Mouse (Mus musculus): Measurements from ENCODE around the gene Gng12. TPM values are rescaled to one million over a fixed set of nuclear protein-coding genes. Genes with fewer than 3 reads are reported as not detected.
A peak's percentile ranks its signal among the peaks of the same experiment; 100 is the strongest.

Gng12 gene
- polyA plus RNA-seq, 1 experiment from 2014 or later = 265 TPM

- Histone ChIP-seq H3K9me3 (ENCODE audit: control insufficient read depth) (no peaks in the 10 kb centered on the region), H3K4me2 (replicated peaks; ENCODE audit: low read depth) (no peak overlapping the region), H3K36me3 (ENCODE audit: control insufficient read depth, insufficient read depth) (no peaks in the 10 kb centered on the region; the same call in 1 of the 2 replicates), H3K9ac (ENCODE audit: low read depth, low read length) (no peak overlapping the region), H3K4me3 (ENCODE audit: low read depth, low read length) (no peak overlapping the region), H3K27ac (ENCODE audit: low read depth, low read length) (no peak overlapping the region), H3K27me3 (replicated peaks; ENCODE audit: control insufficient read depth, insufficient read depth, low read length) (no peaks in the 10 kb centered on the region), H3K4me1 (replicated peaks; ENCODE audit: control insufficient read depth, insufficient read depth, low read length) (no peaks in the 10 kb centered on the region)
- TF ChIP-seq CTCF (IDR thresholded peaks at IDR 0.05; ENCODE audit: low read depth) = peak; percentile 36
- ATAC-seq = no peak
- 98% methylated on average over 2 of the region's 3 CpGs for WGBS
These were observed 142.8 kb downstream of the Gng12 start for GRCm38 (mm10) chr6:67038964-67039363.

- 67% methylated on average over 4 of the region's 4 CpGs for WGBS
- H3K27ac ChIP-seq (ENCODE audit: low read depth, low read length) = no peak overlapping the region
- H3K9me3 ChIP-seq (ENCODE audit: control insufficient read depth) = no peaks in the 10 kb centered on the region
- no peak overlapping the region for H3K4me2 ChIP-seq (replicated peaks; ENCODE audit: low read depth)
- no peak for TF ChIP-seq CTCF (IDR thresholded peaks at IDR 0.05; ENCODE audit: low read depth)
- H3K4me3 ChIP-seq (ENCODE audit: low read depth, low read length) = no peak overlapping the region
- no peak overlapping the region for H3K9ac ChIP-seq (ENCODE audit: low read depth, low read length)
- H3K4me1 ChIP-seq (replicated peaks; ENCODE audit: control insufficient read depth, insufficient read depth, low read length) = no peaks in the 10 kb centered on the region
- ATAC-seq = no peak
- H3K27me3 ChIP-seq (replicated peaks; ENCODE audit: control insufficient read depth, insufficient read depth, low read length) = no peaks in the 10 kb centered on the region
- H3K36me3 ChIP-seq (ENCODE audit: control insufficient read depth, insufficient read depth) = no peaks in the 10 kb centered on the region
These were observed 144.8 kb downstream of the Gng12 start for GRCm38 (mm10) chr6:67040904-67041410.

- no peak overlapping the region for H3K4me3 ChIP-seq (ENCODE audit: low read depth, low read length)
- no peak overlapping the region for H3K27ac ChIP-seq (ENCODE audit: low read depth, low read length)
- TF ChIP-seq CTCF (IDR thresholded peaks at IDR 0.05; ENCODE audit: low read depth) = no peak
- H3K4me2 ChIP-seq (replicated peaks; ENCODE audit: low read depth) = no peak overlapping the region
- ATAC-seq = no peak
- no peaks in the 10 kb centered on the region for H3K4me1 ChIP-seq (replicated peaks; ENCODE audit: control insufficient read depth, insufficient read depth, low read length)
- WGBS = 50% methylated on average over 3 of the region's 3 CpGs
- no peaks in the 10 kb centered on the region for H3K9me3 ChIP-seq (ENCODE audit: control insufficient read depth)
- H3K27me3 ChIP-seq (replicated peaks; ENCODE audit: control insufficient read depth, insufficient read depth, low read length) = no peaks in the 10 kb centered on the region
- no peaks in the 10 kb centered on the region for H3K36me3 ChIP-seq (ENCODE audit: control insufficient read depth, insufficient read depth)
- H3K9ac ChIP-seq (ENCODE audit: low read depth, low read length) = no peak overlapping the region
These were observed 149.2 kb downstream of the Gng12 start for GRCm38 (mm10) chr6:67045424-67045823.

- no peaks in the 10 kb centered on the region for H3K36me3 ChIP-seq (ENCODE audit: control insufficient read depth, insufficient read depth)
- H3K27ac ChIP-seq (ENCODE audit: low read depth, low read length) = no peak overlapping the region
- H3K4me3 ChIP-seq (ENCODE audit: low read depth, low read length) = no peak overlapping the region
- no peak overlapping the region for H3K4me2 ChIP-seq (replicated peaks; ENCODE audit: low read depth)
- H3K4me1 ChIP-seq (replicated peaks; ENCODE audit: control insufficient read depth, insufficient read depth, low read length) = no peaks in the 10 kb centered on the region
- H3K9ac ChIP-seq (ENCODE audit: low read depth, low read length) = no peak overlapping the region
- TF ChIP-seq CTCF (IDR thresholded peaks at IDR 0.05; ENCODE audit: low read depth) = no peak
- H3K9me3 ChIP-seq (ENCODE audit: control insufficient read depth) = no peaks in the 10 kb centered on the region
- no peak for ATAC-seq
- H3K27me3 ChIP-seq (replicated peaks; ENCODE audit: control insufficient read depth, insufficient read depth, low read length) = no peaks in the 10 kb centered on the region
- 43% methylated on average over 3 of the region's 3 CpGs for WGBS
These were observed 150.7 kb downstream of the Gng12 start for GRCm38 (mm10) chr6:67046937-67047336.

- Histone ChIP-seq H3K9ac (ENCODE audit: low read depth, low read length) (no peak overlapping the region), H3K27me3 (replicated peaks; ENCODE audit: control insufficient read depth, insufficient read depth, low read length) (no peaks in the 10 kb centered on the region), H3K4me3 (ENCODE audit: low read depth, low read length) (no peak overlapping the region), H3K4me1 (replicated peaks; ENCODE audit: control insufficient read depth, insufficient read depth, low read length) (no peaks in the 10 kb centered on the region), H3K9me3 (ENCODE audit: control insufficient read depth) (no peaks in the 10 kb centered on the region), H3K4me2 (replicated peaks; ENCODE audit: low read depth) (no peak overlapping the region), H3K27ac (ENCODE audit: low read depth, low read length) (no peak overlapping the region), H3K36me3 (ENCODE audit: control insufficient read depth, insufficient read depth) (no peaks in the 10 kb centered on the region)
- no peak for TF ChIP-seq CTCF (IDR thresholded peaks at IDR 0.05; ENCODE audit: low read depth)
- 78% methylated on average over 3 of the region's 3 CpGs for WGBS
- ATAC-seq = no peak
These were observed 152.0 kb downstream of the Gng12 start for GRCm38 (mm10) chr6:67048052-67048691.

GRCm38 (mm10) chr6:67048880-67049694, 152.9 kb downstream of the Gng12 start:
- 44% methylated on average over 7 of the region's 7 CpGs for WGBS
- no peak for TF ChIP-seq CTCF (IDR thresholded peaks at IDR 0.05; ENCODE audit: low read depth)
- no peak overlapping the region for H3K4me2 ChIP-seq (replicated peaks; ENCODE audit: low read depth)
- H3K27me3 ChIP-seq (replicated peaks; ENCODE audit: control insufficient read depth, insufficient read depth, low read length) = no peaks in the 10 kb centered on the region
- no peak overlapping the region for H3K4me3 ChIP-seq (ENCODE audit: low read depth, low read length)
- H3K9me3 ChIP-seq (ENCODE audit: control insufficient read depth) = no peaks in the 10 kb centered on the region
- no peak overlapping the region for H3K27ac ChIP-seq (ENCODE audit: low read depth, low read length)
- no peak overlapping the region for H3K9ac ChIP-seq (ENCODE audit: low read depth, low read length)
- ATAC-seq = no peak
- no peaks in the 10 kb centered on the region for H3K36me3 ChIP-seq (ENCODE audit: control insufficient read depth, insufficient read depth)
- H3K4me1 ChIP-seq (replicated peaks; ENCODE audit: control insufficient read depth, insufficient read depth, low read length) = no peaks in the 10 kb centered on the region

Data from intestine, postnatal 0 days (tissue).